ENCODE assay signal across 10 mouse cellular contexts in the genomic region with DNA sequence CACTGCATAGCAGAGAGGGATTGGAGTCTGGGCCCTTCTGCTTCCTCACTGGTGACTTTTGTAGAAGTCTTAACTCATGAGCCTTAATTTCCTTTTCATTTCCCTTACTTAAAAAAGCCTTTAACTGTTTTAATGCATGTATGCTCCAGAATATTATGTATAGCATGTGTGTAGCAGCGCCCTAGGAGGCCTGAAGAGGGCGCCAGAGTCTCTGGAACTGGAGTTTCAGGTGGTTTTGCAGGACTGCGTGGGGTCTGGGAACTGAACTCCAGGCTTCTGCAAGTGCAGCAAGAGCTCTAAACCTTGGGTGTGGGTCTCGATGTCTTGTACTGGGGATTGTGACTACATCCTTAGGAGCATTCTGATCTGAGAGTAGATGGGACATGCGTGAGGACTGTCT. TPM values are rescaled to one million over a fixed set of nuclear protein-coding genes. Genes with fewer than 3 reads are reported as not detected.
DNase-seq lines count a peak whose midpoint lies in the region; ATAC-seq lines count a peak whose summit lies in the region.
"Had no signal": no experiment of that assay in that cellular context is flagged by ENCODE, and none has a peak within 500 bp of the region (broad histone marks: within the 10 kb centered on the region; RNA-seq: fewer than 3 reads in every experiment).

No protein-coding gene starts in this region.

- no peak for ATAC-seq in intestine, embryonic 14.5 days (replicated peaks; ENCODE audit: low FRiP score, low TSS enrichment, low read depth)
- no peak for ATAC-seq in intestine, embryonic 15.5 days
- ATAC-seq in neural tube, embryonic 11.5 days (ENCODE audit: insufficient read depth, low FRiP score, low TSS enrichment) = no peak

- H3K27ac ChIP-seq in intestine, embryonic 14.5 days (ENCODE audit: low read depth) = peak overlapping the region; percentile 80; the same call in 1 of the 2 replicates
- no peak overlapping the region for H3K27ac ChIP-seq in intestine, embryonic 15.5 days
- H3K27ac ChIP-seq in neural tube, embryonic 11.5 days (ENCODE audit: low read depth, low read length) = no peak overlapping the region

- no peak overlapping the region for H3K4me2 ChIP-seq in intestine, embryonic 14.5 days (ENCODE audit: low read length)
- H3K4me2 ChIP-seq in intestine, embryonic 15.5 days (replicated peaks) = no peak overlapping the region
- H3K4me2 ChIP-seq in neural tube, embryonic 11.5 days (ENCODE audit: low read depth) = no peak overlapping the region

- no peaks in the 10 kb centered on the region for H3K27me3 ChIP-seq in intestine, embryonic 14.5 days (replicated peaks; ENCODE audit: control insufficient read depth, insufficient read depth, low read length)
- no peaks in the 10 kb centered on the region for H3K27me3 ChIP-seq in intestine, embryonic 15.5 days (replicated peaks)
- no peaks in the 10 kb centered on the region for H3K27me3 ChIP-seq in neural tube, embryonic 11.5 days (ENCODE audit: control insufficient read depth, insufficient read depth, low read length)

- no peaks in the 10 kb centered on the region for H3K9me3 ChIP-seq in intestine, embryonic 14.5 days (ENCODE audit: control insufficient read depth, low read length)
- no peaks in the 10 kb centered on the region for H3K9me3 ChIP-seq in intestine, embryonic 15.5 days
- no peaks in the 10 kb centered on the region for H3K9me3 ChIP-seq in neural tube, embryonic 11.5 days (ENCODE audit: control insufficient read depth, low read length)

- peaks cover 27% of the 10 kb centered on the region for H3K4me1 ChIP-seq in intestine, embryonic 14.5 days (replicated peaks; ENCODE audit: control insufficient read depth, insufficient read depth, low read length)
- peaks cover 24% of the 10 kb centered on the region for H3K4me1 ChIP-seq in intestine, embryonic 15.5 days (replicated peaks)
- H3K4me1 ChIP-seq in neural tube, embryonic 11.5 days (ENCODE audit: control insufficient read depth, insufficient read depth, low read length) = no peaks in the 10 kb centered on the region

- H3K36me3 ChIP-seq in intestine, embryonic 14.5 days (ENCODE audit: control insufficient read depth, insufficient read depth, low read length) = no peaks in the 10 kb centered on the region
- no peaks in the 10 kb centered on the region for H3K36me3 ChIP-seq in intestine, embryonic 15.5 days
- H3K36me3 ChIP-seq in neural tube, embryonic 11.5 days (ENCODE audit: control insufficient read depth, insufficient read depth, low read length) = no peaks in the 10 kb centered on the region

- no peak for DNase-seq in intestine, embryonic 14.5 days (ENCODE audit: low spot score)
- DNase-seq in neural tube, embryonic 11.5 days (ENCODE audit: low spot score) = peak; percentile 9
- no peak for DNase-seq in neural tube, embryonic 10.5 days (ENCODE audit: extremely low spot score, low spot score)
- peak; percentile 14 for DNase-seq in T-cell, adult 2 months (ENCODE audit: low spot score)
- peak; percentile 20 to 22 for DNase-seq in thymus, postnatal 36 days
- DNase-seq in cerebellum, adult 9-10 months = no peak
- DNase-seq: cerebellum, postnatal 36 days; lung, postnatal 4 days had no signal

- no peak overlapping the region for H3K9ac ChIP-seq in intestine, embryonic 14.5 days (ENCODE audit: low read length)
- H3K9ac ChIP-seq in intestine, embryonic 15.5 days = no peak overlapping the region
- no peak overlapping the region for H3K9ac ChIP-seq in neural tube, embryonic 11.5 days (ENCODE audit: low read length)

- 86% methylated on average over 5 of the region's 5 CpGs for WGBS in intestine, embryonic 14.5 days
- WGBS in intestine, embryonic 15.5 days = 83% methylated on average over 5 of the region's 5 CpGs
- 84% methylated on average over 5 of the region's 5 CpGs for WGBS in neural tube, embryonic 11.5 days

- H3K4me3 ChIP-seq in intestine, embryonic 14.5 days (ENCODE audit: low read depth, low read length) = no peak overlapping the region
- no peak overlapping the region for H3K4me3 ChIP-seq in intestine, embryonic 15.5 days (replicated peaks)
- H3K4me3 ChIP-seq in neural tube, embryonic 11.5 days (ENCODE audit: low read depth, low read length) = no peak overlapping the region
- H3K4me3 ChIP-seq: myocyte had no signal

RNA-seq across cellular contexts. Expression of a gene that starts 15.9 kb away (rescaled TPM):
- polyA plus RNA-seq in intestine, embryonic 14.5 days (2014; fragmentation: Nextera tagmentation; extraction: Ambion mirVana) = 1.2 and 1.4 TPM in 2 replicates
- polyA plus RNA-seq in intestine, embryonic 15.5 days (2015; fragmentation: Nextera tagmentation; extraction: Ambion mirVana) = 4.0 and 5.2 TPM in 2 replicates
- polyA plus RNA-seq in neural tube, embryonic 11.5 days (2014; fragmentation: Nextera tagmentation; extraction: Ambion mirVana) = 0.76 and 1.1 TPM in 2 replicates

RNA-seq across cellular contexts. Expression of a gene that starts 41.3 kb away (rescaled TPM):
- polyA plus RNA-seq in intestine, embryonic 14.5 days (2014; fragmentation: Nextera tagmentation; extraction: Ambion mirVana) = 0.48 and 1.1 TPM in 2 replicates
- 5.1 and 6.9 TPM in 2 replicates for polyA plus RNA-seq in intestine, embryonic 15.5 days (2015; fragmentation: Nextera tagmentation; extraction: Ambion mirVana)
- not detected in 2 replicates for polyA plus RNA-seq in neural tube, embryonic 11.5 days (2014; fragmentation: Nextera tagmentation; extraction: Ambion mirVana)
- polyA plus RNA-seq: myocyte had no signal

Comparison
In these comparisons a context has a peak if more than half of its experiments do, and no peak if none do; other contexts are left out.
1. DNase-seq: peak in neural tube, embryonic 11.5 days (single experiment), T-cell, adult 2 months (single experiment) and thymus, postnatal 36 days (2 of 2); none in intestine, embryonic 14.5 days (single experiment), neural tube, embryonic 10.5 days (single experiment) and cerebellum, adult 9-10 months (single experiment).